Mouse (Mus musculus): Measurements from ENCODE around the gene Epb41l4b. TPM values are rescaled to one million over a fixed set of nuclear protein-coding genes. Genes with fewer than 3 reads are reported as not detected.

Gene Epb41l4b
- total RNA-seq, 2 experiments from 2014 or later: 6.3 to 8.4 TPM

- intact Hi-C loops (cut with DNase I): no loop called here
- DNase-seq: peak; percentile 46
Observed at GRCm38 (mm10) chr4:57016366-57017171, 126.7 kb downstream of the Epb41l4b start.

GRCm38 (mm10) chr4:57015032-57015431 is 128.2 kb downstream of the Epb41l4b start:
- no peak for DNase-seq
- intact Hi-C loops (cut with DNase I): no loop called here

- no peak for DNase-seq
- intact Hi-C loops (cut with DNase I): no loop called here
Observed at GRCm38 (mm10) chr4:57011454-57012046, 131.7 kb downstream of the Epb41l4b start.

- intact Hi-C loops (cut with DNase I): no loop called here
- no peak for DNase-seq
Observed at GRCm38 (mm10) chr4:57010919-57011318, 132.3 kb downstream of the Epb41l4b start.

GRCm38 (mm10) chr4:57010425-57010824 is 132.8 kb downstream of the Epb41l4b start:
- intact Hi-C loops (cut with DNase I): no loop called here
- DNase-seq: no peak

- intact Hi-C loops (cut with DNase I): no loop called here
- no peak for DNase-seq
Observed at GRCm38 (mm10) chr4:57007717-57008116, 135.5 kb downstream of the Epb41l4b start.

GRCm38 (mm10) chr4:57005011-57005410 is 138.2 kb downstream of the Epb41l4b start:
- intact Hi-C loops (cut with DNase I): no loop called here
- DNase-seq: peak; percentile 97

- intact Hi-C loops (cut with DNase I): no loop called here
Observed at GRCm38 (mm10) chr4:57003886-57004285, 139.4 kb downstream of the Epb41l4b start.

GRCm38 (mm10) chr4:57002751-57003150 is 140.5 kb downstream of the Epb41l4b start:
- DNase-seq: no peak
- intact Hi-C loops (cut with DNase I): no loop called here

More at GRCm38 (mm10) chr4:57003886-57004285, 139.4 kb downstream of the Epb41l4b start:
- DNase-seq: no peak

GRCm38 (mm10) chr4:57001437-57001836 is 141.8 kb downstream of the Epb41l4b start:
- intact Hi-C loops (cut with DNase I): no loop called here
- no peak for DNase-seq

- no peak for DNase-seq
- intact Hi-C loops (cut with DNase I): no loop called here
Observed at GRCm38 (mm10) chr4:56993331-56993730, 149.9 kb downstream of the Epb41l4b start.

GRCm38 (mm10) chr4:56991951-56992350 is 151.3 kb downstream of the Epb41l4b start:
- DNase-seq: no peak
- intact Hi-C loops (cut with DNase I): no loop called here

- DNase-seq: peak; percentile 56
- intact Hi-C loops (cut with DNase I): no loop called here
Observed at GRCm38 (mm10) chr4:56990215-56990584, 153.0 kb downstream of the Epb41l4b start, which contains the start of gene Frrs1l. Gene Frrs1l (minus strand): TSS chr4:56990391.

GRCm38 (mm10) chr4:56989431-56990214 is 153.6 kb downstream of the Epb41l4b start:
- peak; percentile 48 for DNase-seq
- intact Hi-C loops (cut with DNase I): no loop called here

- intact Hi-C loops (cut with DNase I): no loop called here
- DNase-seq: no peak
Observed at GRCm38 (mm10) chr4:56965586-56966179, 177.6 kb downstream of the Epb41l4b start.

GRCm38 (mm10) chr4:56963687-56964086 is 179.6 kb downstream of the Epb41l4b start:
- no peak for DNase-seq
- intact Hi-C loops (cut with DNase I): no loop called here

GRCm38 (mm10) chr4:56961320-56961925 is 181.8 kb downstream of the Epb41l4b start:
- DNase-seq: no peak

GRCm38 (mm10) chr4:56957518-56957917 is 185.7 kb downstream of the Epb41l4b start:
- intact Hi-C loops (cut with DNase I): no loop called here
- no peak for DNase-seq

More at GRCm38 (mm10) chr4:56961320-56961925, 181.8 kb downstream of the Epb41l4b start:
- intact Hi-C loops (cut with DNase I): no loop called here

- intact Hi-C loops (cut with DNase I): no loop called here
- no peak for DNase-seq
Observed at GRCm38 (mm10) chr4:56953235-56953634, 190.0 kb downstream of the Epb41l4b start.

GRCm38 (mm10) chr4:56951701-56952100 is 191.5 kb downstream of the Epb41l4b start:
- intact Hi-C loops (cut with DNase I): no loop called here
- no peak for DNase-seq

Data from left cerebral cortex, postnatal 4 days (tissue).